Mouse (Mus musculus) hindbrain, embryonic 14.5 days (tissue): Measurements from ENCODE around the gene Arg2. TPM values are rescaled to one million over a fixed set of nuclear protein-coding genes. Genes with fewer than 3 reads are reported as not detected.
A peak's percentile ranks its signal among the peaks of the same experiment; 100 is the strongest.

ENCODE experiments used
- ATAC-seq: fragments of 200-750 bp; cut with Nextera tagmentation; 2 replicates; pipeline ENCODE4 v1.8.0; 2017; ENCODE audit warnings: moderate number of reproducible peaks, mild to moderate bottlenecking, moderate TSS enrichment, moderate library complexity; ENCODE audit not compliant: low FRiP score
- DNase-seq: peaks from one replicate; pipeline ENCODE4 v3.0.0-alpha.2; 2015; ENCODE audit warnings: low spot score
- H3K27ac ChIP-seq: fragments of 300-500 bp; sonication (generic); 2 replicates; pipeline ENCODE4 v1.5.1; 2014; ENCODE audit warnings: mild to moderate bottlenecking, moderate library complexity
- H3K27me3 ChIP-seq: fragments of 300-500 bp; sonication (generic); 2 replicates; pipeline ENCODE4 v1.6.1; 2014; ENCODE audit warnings: mild to moderate bottlenecking, low read length, mixed read lengths; ENCODE audit not compliant: control insufficient read depth, insufficient read depth
- H3K36me3 ChIP-seq: fragments of 300-500 bp; sonication (generic); replicated peaks from 2 replicates; pipeline ENCODE4 v1.6.1; 2014; ENCODE audit not compliant: control insufficient read depth, insufficient read depth
- H3K4me1 ChIP-seq: fragments of 300-500 bp; sonication (generic); replicated peaks from 2 replicates; pipeline ENCODE4 v1.6.1; 2014; ENCODE audit warnings: antibody characterized with exemption, low read length, mixed read lengths; ENCODE audit not compliant: control insufficient read depth, insufficient read depth
- H3K4me2 ChIP-seq: fragments of 300-500 bp; sonication (generic); replicated peaks from 2 replicates; pipeline ENCODE4 v1.6.1; 2014; ENCODE audit warnings: mild to moderate bottlenecking, moderate library complexity
- H3K4me3 ChIP-seq: fragments of 300-500 bp; sonication (generic); replicated peaks from 2 replicates; pipeline ENCODE4 v1.5.1; 2014; ENCODE audit warnings: mild to moderate bottlenecking, low read length
- H3K9ac ChIP-seq: fragments of 300-500 bp; sonication (generic); 2 replicates; pipeline ENCODE4 v1.6.1; 2014
- H3K9me3 ChIP-seq: fragments of 300-500 bp; sonication (generic); 2 replicates; pipeline ENCODE4 v1.6.1; 2016; ENCODE audit warnings: low read length; ENCODE audit not compliant: control insufficient read depth
- WGBS: fragments of 180-500 bp; shearing (Covaris S2); extraction: QIAGEN DNeasy Blood & Tissue Kit; methylation state at CpG from one replicate; pipeline ENCODE4 v1.1.7; 2014; 5-methylcytosine and 5-hydroxymethylcytosine counted together
- polyA plus RNA-seq: library from polyadenylated mRNA; unstranded; fragments of >200 nt; fragmentation: Nextera tagmentation; extraction: Ambion mirVana; gene quantifications from 2 replicates; pipeline ENCODE4 v1.2.1, GENCODE M21; 2014

The Arg2 gene
- polyA plus RNA-seq, 1 experiment from 2014 or later, result 35.6 TPM

- ATAC-seq (peak; percentile 21; the same call in 1 of the 2 replicates), DNase-seq (peak; percentile 43)
- Histone ChIP-seq H3K9me3 (no peaks in the 10 kb centered on the region), H3K27ac (peak overlapping the region; percentile 51; the same call in 1 of the 2 replicates), H3K4me2 (peak overlapping the region; percentile 91), H3K36me3 (no peaks in the 10 kb centered on the region), H3K4me1 (peaks cover 10% of the 10 kb centered on the region; the same call in 1 of the 2 replicates), H3K4me3 (peak overlapping the region; percentile 63), H3K9ac (peak overlapping the region; percentile 75), H3K27me3 (peaks cover 35% of the 10 kb centered on the region)
- under 1% methylated on average over 22 of the region's 22 CpGs for WGBS
Measured at GRCm38 (mm10) chr12:79131178-79131675, 650 bp downstream of the Arg2 start.

- 26% methylated on average over 5 of the region's 5 CpGs for WGBS
- H3K4me3 ChIP-seq, result peak overlapping the region; percentile 63
- no peak for ATAC-seq
- no peak for DNase-seq
- H3K27ac ChIP-seq, result no peak overlapping the region
- H3K27me3 ChIP-seq, result peaks cover 35% of the 10 kb centered on the region
- peak overlapping the region; percentile 91 for H3K4me2 ChIP-seq
- peak overlapping the region; percentile 75 for H3K9ac ChIP-seq
- no peaks in the 10 kb centered on the region; the same call in 1 of the 2 replicates for H3K36me3 ChIP-seq
- H3K4me1 ChIP-seq, result peaks cover 10% of the 10 kb centered on the region; the same call in 1 of the 2 replicates
- H3K9me3 ChIP-seq, result no peaks in the 10 kb centered on the region
Measured at GRCm38 (mm10) chr12:79131706-79132460, 1.3 kb downstream of the Arg2 start.

- H3K9ac ChIP-seq, result no peak overlapping the region
- no peak overlapping the region for H3K4me3 ChIP-seq
- H3K27me3 ChIP-seq, result peaks cover 35% of the 10 kb centered on the region
- no peak overlapping the region for H3K27ac ChIP-seq
- no peak overlapping the region for H3K4me2 ChIP-seq
- no peaks in the 10 kb centered on the region for H3K9me3 ChIP-seq
- H3K4me1 ChIP-seq, result peaks cover 10% of the 10 kb centered on the region; the same call in 1 of the 2 replicates
- no peaks in the 10 kb centered on the region; the same call in 1 of the 2 replicates for H3K36me3 ChIP-seq
- no peak for ATAC-seq
- 47% methylated on average over 8 of the region's 8 CpGs for WGBS
- no peak for DNase-seq
Measured at GRCm38 (mm10) chr12:79134676-79135075, 4.1 kb downstream of the Arg2 start.

GRCm38 (mm10) chr12:79135105-79135504 is 4.5 kb downstream of the Arg2 start:
- Histone ChIP-seq H3K9me3 (no peaks in the 10 kb centered on the region), H3K27me3 (peaks cover 34% of the 10 kb centered on the region), H3K27ac (no peak overlapping the region), H3K4me1 (peaks cover 10% of the 10 kb centered on the region; the same call in 1 of the 2 replicates), H3K9ac (no peak overlapping the region), H3K4me2 (no peak overlapping the region), H3K4me3 (no peak overlapping the region), H3K36me3 (no peaks in the 10 kb centered on the region; the same call in 1 of the 2 replicates)
- no peak for ATAC-seq
- 52% methylated on average over 4 of the region's 4 CpGs for WGBS
- no peak for DNase-seq

GRCm38 (mm10) chr12:79136949-79137348 is 6.4 kb downstream of the Arg2 start:
- H3K9me3 ChIP-seq, result no peaks in the 10 kb centered on the region
- DNase-seq (no peak), ATAC-seq (no peak)
- H3K27ac ChIP-seq, result no peak overlapping the region
- peaks cover 16% of the 10 kb centered on the region for H3K27me3 ChIP-seq
- H3K9ac ChIP-seq, result no peak overlapping the region
- 69% methylated on average over 7 of the region's 7 CpGs for WGBS
- no peaks in the 10 kb centered on the region; the same call in 1 of the 2 replicates for H3K36me3 ChIP-seq
- H3K4me3 ChIP-seq, result no peak overlapping the region
- H3K4me1 ChIP-seq, result peaks cover 6% of the 10 kb centered on the region; the same call in 1 of the 2 replicates
- no peak overlapping the region for H3K4me2 ChIP-seq

GRCm38 (mm10) chr12:79138999-79139398 is 8.4 kb downstream of the Arg2 start:
- Histone ChIP-seq H3K27ac (no peak overlapping the region), H3K4me2 (no peak overlapping the region), H3K9ac (no peak overlapping the region), H3K9me3 (no peaks in the 10 kb centered on the region), H3K4me3 (no peak overlapping the region), H3K4me1 (no peaks in the 10 kb centered on the region), H3K36me3 (no peaks in the 10 kb centered on the region; the same call in 1 of the 2 replicates), H3K27me3 (no peaks in the 10 kb centered on the region)
- ATAC-seq, result no peak
- DNase-seq, result no peak

- H3K9me3 ChIP-seq, result no peaks in the 10 kb centered on the region
- ATAC-seq (no peak), DNase-seq (no peak)
- no peak overlapping the region for H3K27ac ChIP-seq
- H3K4me3 ChIP-seq, result no peak overlapping the region
- H3K4me2 ChIP-seq, result no peak overlapping the region
- no peaks in the 10 kb centered on the region for H3K27me3 ChIP-seq
- H3K36me3 ChIP-seq, result no peaks in the 10 kb centered on the region; the same call in 1 of the 2 replicates
- 67% methylated on average over 1 of the region's 1 CpGs for WGBS
- no peaks in the 10 kb centered on the region for H3K4me1 ChIP-seq
- no peak overlapping the region for H3K9ac ChIP-seq
Measured at GRCm38 (mm10) chr12:79139417-79139816, 8.8 kb downstream of the Arg2 start.

GRCm38 (mm10) chr12:79140811-79141210 is 10.2 kb downstream of the Arg2 start:
- ATAC-seq, result no peak
- no peaks in the 10 kb centered on the region for H3K9me3 ChIP-seq
- DNase-seq, result no peak
- no peak overlapping the region for H3K4me2 ChIP-seq
- H3K4me1 ChIP-seq, result no peaks in the 10 kb centered on the region
- H3K4me3 ChIP-seq, result no peak overlapping the region
- H3K27ac ChIP-seq, result no peak overlapping the region
- no peaks in the 10 kb centered on the region for H3K27me3 ChIP-seq
- WGBS, result 93% methylated on average over 2 of the region's 2 CpGs
- no peaks in the 10 kb centered on the region; the same call in 1 of the 2 replicates for H3K36me3 ChIP-seq
- H3K9ac ChIP-seq, result no peak overlapping the region

- ATAC-seq (no peak), DNase-seq (no peak)
- H3K4me1 ChIP-seq, result no peaks in the 10 kb centered on the region
- H3K36me3 ChIP-seq, result no peaks in the 10 kb centered on the region; the same call in 1 of the 2 replicates
- H3K27ac ChIP-seq, result no peak overlapping the region
- H3K4me3 ChIP-seq, result no peak overlapping the region
- no peaks in the 10 kb centered on the region for H3K27me3 ChIP-seq
- no peak overlapping the region for H3K9ac ChIP-seq
- no peaks in the 10 kb centered on the region for H3K9me3 ChIP-seq
- no peak overlapping the region for H3K4me2 ChIP-seq
Measured at GRCm38 (mm10) chr12:79141384-79141783, 10.8 kb downstream of the Arg2 start.
